Mouse (Mus musculus) heart, embryonic 16.5 days (tissue): ENCODE measurements around the gene Ip6k2. TPM values are rescaled to one million over a fixed set of nuclear protein-coding genes. Genes with fewer than 3 reads are reported as not detected.
A peak's percentile ranks its signal among the peaks of the same experiment; 100 is the strongest.

Source experiments
- ATAC-seq: fragments of 200-750 bp; cut with Nextera tagmentation; replicated peaks from 2 replicates; pipeline ENCODE4 v1.8.0; 2017; ENCODE audit warnings: moderate number of reproducible peaks; ENCODE audit not compliant: insufficient read depth, low FRiP score; ENCODE audit errors: extremely low read depth
- H3K27ac ChIP-seq: fragments of 300-500 bp; sonication (generic); 2 replicates; pipeline ENCODE4 v1.5.1; 2014; ENCODE audit warnings: mild to moderate bottlenecking, low read length, control low read depth, moderate library complexity
- H3K27me3 ChIP-seq: fragments of 300-500 bp; sonication (generic); 2 replicates; pipeline ENCODE4 v1.6.1; 2014; ENCODE audit warnings: low read length, mixed read lengths; ENCODE audit not compliant: control insufficient read depth, insufficient read depth
- H3K36me3 ChIP-seq: fragments of 300-500 bp; sonication (generic); 2 replicates; pipeline ENCODE4 v1.6.1; 2014; ENCODE audit not compliant: control insufficient read depth, insufficient read depth
- H3K4me1 ChIP-seq: fragments of 300-500 bp; sonication (generic); 2 replicates; pipeline ENCODE4 v1.6.1; 2014; ENCODE audit warnings: low read length, mixed read lengths; ENCODE audit not compliant: control insufficient read depth, insufficient read depth
- H3K4me2 ChIP-seq: fragments of 300-500 bp; sonication (generic); 2 replicates; pipeline ENCODE4 v1.6.1; 2014; ENCODE audit warnings: low read depth, mild to moderate bottlenecking, control low read depth, low read length
- H3K4me3 ChIP-seq: fragments of 300-500 bp; sonication (generic); 2 replicates; pipeline ENCODE4 v1.5.1; 2014; ENCODE audit warnings: mild to moderate bottlenecking, control low read depth, low read length
- H3K9ac ChIP-seq: fragments of 300-500 bp; sonication (generic); 2 replicates; pipeline ENCODE4 v1.6.1; 2014; ENCODE audit warnings: low read length, control low read depth
- H3K9me3 ChIP-seq: fragments of 300-500 bp; sonication (generic); replicated peaks from 2 replicates; pipeline ENCODE4 v1.6.1; 2016; ENCODE audit warnings: low read length; ENCODE audit not compliant: control insufficient read depth
- WGBS: fragments of 180-500 bp; shearing (Covaris S2); extraction: QIAGEN DNeasy Blood & Tissue Kit; methylation state at CpG from one replicate; pipeline ENCODE4 v1.1.7; 2014; 5-methylcytosine and 5-hydroxymethylcytosine counted together
- polyA plus RNA-seq: library from polyadenylated mRNA; unstranded; fragments of >200 nt; fragmentation: Nextera tagmentation; extraction: Ambion mirVana; gene quantifications from 2 replicates; pipeline ENCODE4 v1.2.1, GENCODE M21; 2015

Gene Ip6k2
- polyA plus RNA-seq, 1 experiment from 2014 or later = 27.2 TPM

DNA sequence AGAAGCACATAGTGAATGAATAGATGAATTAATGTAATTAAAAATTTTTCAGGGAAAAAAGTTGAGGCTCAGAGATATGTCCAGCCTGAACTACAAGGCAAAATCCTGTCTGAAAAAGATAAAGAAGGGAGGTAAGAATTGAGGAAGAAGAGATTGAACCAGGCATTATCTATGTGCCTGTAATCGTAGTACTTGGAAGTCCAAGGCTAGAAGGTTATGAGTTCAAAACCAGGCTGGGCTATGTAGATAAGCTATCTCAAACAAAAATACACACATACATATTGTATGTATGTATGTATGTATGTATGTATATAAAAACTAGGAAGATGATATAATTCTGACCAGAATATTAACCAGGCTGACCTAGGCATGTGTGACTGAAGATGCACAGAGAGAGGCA lies 8.7 kb downstream of the Ip6k2 start:
- H3K27me3 ChIP-seq = no peaks in the 10 kb centered on the region
- H3K27ac ChIP-seq = no peak overlapping the region
- ATAC-seq = no peak
- peaks cover 9% of the 10 kb centered on the region for H3K36me3 ChIP-seq
- H3K4me3 ChIP-seq = no peak overlapping the region
- H3K4me1 ChIP-seq = peaks cover 60% of the 10 kb centered on the region
- H3K9me3 ChIP-seq = no peaks in the 10 kb centered on the region
- H3K9ac ChIP-seq = no peak overlapping the region
- 56% methylated on average over 1 of the region's 1 CpGs for WGBS
- no peak overlapping the region for H3K4me2 ChIP-seq

DNA sequence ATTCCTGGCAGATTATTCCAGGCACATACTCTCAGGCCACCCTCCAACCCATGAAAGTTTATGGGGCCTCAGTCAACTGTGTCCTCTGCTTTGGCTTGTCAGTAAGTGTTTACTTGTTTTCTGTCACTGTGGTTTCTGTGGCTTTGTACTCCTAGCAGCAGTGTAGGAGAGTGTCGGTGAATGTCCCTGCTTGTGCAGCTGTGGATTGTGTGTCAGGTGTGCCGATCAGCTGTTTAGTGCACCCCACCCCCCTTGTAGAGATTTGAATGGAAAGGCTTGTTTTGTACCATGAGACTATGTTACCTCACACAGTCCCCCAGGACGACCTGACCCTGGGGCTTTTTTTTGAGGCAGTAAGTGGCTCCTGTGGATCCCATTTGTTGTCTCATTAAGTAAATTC lies 9.1 kb downstream of the Ip6k2 start:
- WGBS = 39% methylated on average over 3 of the region's 3 CpGs
- no peak overlapping the region for H3K4me3 ChIP-seq
- H3K4me1 ChIP-seq = peaks cover 60% of the 10 kb centered on the region
- H3K27ac ChIP-seq = no peak overlapping the region
- ATAC-seq = no peak
- no peak overlapping the region for H3K4me2 ChIP-seq
- H3K9ac ChIP-seq = no peak overlapping the region
- H3K9me3 ChIP-seq = no peaks in the 10 kb centered on the region
- peaks cover 14% of the 10 kb centered on the region for H3K36me3 ChIP-seq
- no peaks in the 10 kb centered on the region for H3K27me3 ChIP-seq

- no peak overlapping the region for H3K4me3 ChIP-seq
- H3K4me1 ChIP-seq = peaks cover 45% of the 10 kb centered on the region
- peaks cover 30% of the 10 kb centered on the region for H3K36me3 ChIP-seq
- ATAC-seq = no peak
- WGBS = 59% methylated on average over 2 of the region's 2 CpGs
- no peak overlapping the region for H3K9ac ChIP-seq
- no peak overlapping the region for H3K27ac ChIP-seq
- no peaks in the 10 kb centered on the region for H3K9me3 ChIP-seq
- H3K4me2 ChIP-seq = no peak overlapping the region
- H3K27me3 ChIP-seq = no peaks in the 10 kb centered on the region
These were observed 11.7 kb downstream of the Ip6k2 start for GRCm38 (mm10) chr9:108795281-108795680.

- H3K4me1 ChIP-seq = peaks cover 45% of the 10 kb centered on the region
- peak overlapping the region; percentile 70 for H3K27ac ChIP-seq
- 37% methylated on average over 11 of the region's 11 CpGs for WGBS
- no peak overlapping the region for H3K9ac ChIP-seq
- H3K4me2 ChIP-seq = peak overlapping the region; percentile 8; the same call in 1 of the 2 replicates
- no peaks in the 10 kb centered on the region for H3K27me3 ChIP-seq
- H3K4me3 ChIP-seq = no peak overlapping the region
- peaks cover 32% of the 10 kb centered on the region for H3K36me3 ChIP-seq
- ATAC-seq = 0 out of 2 replicates have a peak, but pooled peaks have one; percentile 47
- no peaks in the 10 kb centered on the region for H3K9me3 ChIP-seq
These were observed 12.2 kb downstream of the Ip6k2 start for GRCm38 (mm10) chr9:108795762-108796161.

DNA sequence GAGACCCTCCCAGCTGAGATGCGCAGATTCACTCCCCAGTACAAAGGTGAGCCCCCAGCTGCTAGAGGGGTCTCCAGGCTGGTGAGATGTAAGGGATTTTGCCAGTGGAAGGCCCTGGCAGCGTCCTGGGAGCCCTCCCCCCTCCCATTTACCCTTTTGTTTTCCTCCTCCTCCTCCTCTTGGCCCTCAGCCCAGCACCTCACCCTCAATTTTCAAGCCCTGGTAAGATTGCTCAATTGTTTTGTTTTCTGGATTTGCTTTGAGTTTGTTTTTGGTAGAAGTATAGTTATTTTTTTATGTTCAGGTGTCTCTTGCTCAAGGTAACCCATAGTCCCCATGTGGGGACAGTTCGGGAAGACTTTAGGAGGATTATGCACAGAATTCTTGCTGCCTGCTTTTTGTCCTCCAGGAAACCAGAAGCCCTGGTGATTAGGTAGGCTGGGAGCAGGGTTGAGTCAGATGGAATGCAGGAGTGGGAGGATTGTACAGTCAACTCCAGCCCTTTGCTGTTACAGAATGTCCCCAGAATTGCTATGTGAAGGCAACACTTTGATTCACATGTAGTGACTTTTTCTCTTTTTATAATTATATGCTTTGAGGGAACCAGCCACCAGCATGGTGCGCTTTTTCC lies 12.9 kb downstream of the Ip6k2 start:
- Histone ChIP-seq H3K27ac (peak overlapping the region; percentile 70), H3K4me3 (no peak overlapping the region), H3K27me3 (no peaks in the 10 kb centered on the region), H3K9ac (peak overlapping the region; percentile 35), H3K36me3 (peaks cover 35% of the 10 kb centered on the region), H3K9me3 (no peaks in the 10 kb centered on the region), H3K4me1 (peaks cover 45% of the 10 kb centered on the region), H3K4me2 (peak overlapping the region; percentile 8; the same call in 1 of the 2 replicates)
- 58% methylated on average over 4 of the region's 4 CpGs for WGBS
- ATAC-seq = no peak

- no peak for ATAC-seq
- Histone ChIP-seq H3K36me3 (peaks cover 44% of the 10 kb centered on the region), H3K4me1 (peaks cover 37% of the 10 kb centered on the region), H3K4me2 (no peak overlapping the region), H3K27me3 (no peaks in the 10 kb centered on the region), H3K9ac (no peak overlapping the region), H3K27ac (no peak overlapping the region), H3K9me3 (no peaks in the 10 kb centered on the region), H3K4me3 (no peak overlapping the region)
- WGBS = 79% methylated on average over 7 of the region's 7 CpGs
These were observed 13.9 kb downstream of the Ip6k2 start for GRCm38 (mm10) chr9:108797477-108797876.

DNA sequence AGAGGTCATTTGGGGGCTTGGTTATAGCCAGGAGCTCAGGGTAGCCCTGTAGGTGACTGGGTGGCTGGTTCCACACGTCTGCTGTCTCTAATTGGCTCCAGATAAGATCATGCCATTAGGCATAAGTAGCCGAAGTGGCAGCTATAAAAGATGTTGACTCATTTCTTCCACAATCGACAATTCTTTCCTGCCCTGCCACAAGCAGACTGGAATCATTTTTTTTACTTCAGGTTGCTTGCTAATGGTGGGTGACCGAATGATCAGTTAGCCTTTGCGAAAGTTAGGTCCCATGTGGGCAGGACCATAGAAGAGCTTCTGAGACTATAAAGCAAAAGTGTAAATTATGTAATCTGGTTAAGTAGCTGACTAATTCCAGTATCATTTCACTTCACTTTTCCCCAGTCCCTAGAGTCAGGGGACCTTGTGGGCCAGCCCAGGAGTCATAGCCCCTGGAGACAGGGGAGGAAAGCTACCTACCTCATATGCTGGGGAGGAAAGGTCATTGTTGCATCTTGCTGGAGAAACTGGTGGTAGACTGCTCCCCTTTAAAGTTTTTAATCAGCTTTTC lies 15.0 kb downstream of the Ip6k2 start:
- 64% methylated on average over 5 of the region's 5 CpGs for WGBS
- H3K9me3 ChIP-seq = no peaks in the 10 kb centered on the region
- H3K27ac ChIP-seq = no peak overlapping the region
- no peaks in the 10 kb centered on the region for H3K27me3 ChIP-seq
- ATAC-seq = no peak
- peaks cover 45% of the 10 kb centered on the region for H3K36me3 ChIP-seq
- H3K4me3 ChIP-seq = no peak overlapping the region
- H3K4me2 ChIP-seq = no peak overlapping the region
- peaks cover 34% of the 10 kb centered on the region for H3K4me1 ChIP-seq
- no peak overlapping the region for H3K9ac ChIP-seq

DNA sequence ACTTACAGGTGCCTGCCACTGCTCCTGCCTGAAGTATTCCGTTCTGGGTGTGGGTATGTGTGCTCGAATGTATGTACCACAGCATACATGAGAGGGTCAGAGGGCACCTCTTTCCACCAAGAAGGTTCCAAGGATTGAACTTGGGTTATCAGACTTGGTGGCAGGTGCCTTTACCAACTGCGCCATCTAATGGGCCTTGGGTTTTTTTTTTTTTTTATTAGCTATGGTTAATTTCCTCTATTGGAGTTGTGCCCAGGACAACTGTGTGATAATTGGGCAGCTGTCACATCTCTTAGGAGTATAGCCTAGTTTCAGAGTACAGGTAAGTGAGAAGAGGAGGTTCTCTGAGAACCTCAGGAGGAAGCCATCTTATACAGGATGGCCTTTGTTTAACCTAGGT lies 16.0 kb downstream of the Ip6k2 start:
- Histone ChIP-seq H3K9me3 (no peaks in the 10 kb centered on the region), H3K9ac (no peak overlapping the region), H3K4me2 (no peak overlapping the region), H3K27ac (no peak overlapping the region), H3K4me1 (peaks cover 30% of the 10 kb centered on the region), H3K4me3 (no peak overlapping the region), H3K36me3 (peaks cover 53% of the 10 kb centered on the region), H3K27me3 (no peaks in the 10 kb centered on the region)
- no peak for ATAC-seq
- WGBS = 74% methylated on average over 3 of the region's 3 CpGs

- Histone ChIP-seq H3K27me3 (no peaks in the 10 kb centered on the region), H3K36me3 (peaks cover 38% of the 10 kb centered on the region), H3K9ac (no peak overlapping the region), H3K27ac (no peak overlapping the region), H3K4me2 (no peak overlapping the region), H3K4me3 (no peak overlapping the region), H3K4me1 (peaks cover 31% of the 10 kb centered on the region), H3K9me3 (no peaks in the 10 kb centered on the region)
- 80% methylated on average over 8 of the region's 8 CpGs for WGBS
- no peak for ATAC-seq
These were observed 22.2 kb downstream of the Ip6k2 start for GRCm38 (mm10) chr9:108805768-108806167.
